Mouse (Mus musculus): Measurements from ENCODE around the gene Fbxw5. TPM values are rescaled to one million over a fixed set of nuclear protein-coding genes. Genes with fewer than 3 reads are reported as not detected.

Fbxw5 gene
- polyA plus RNA-seq, 1 experiment: 61.1 TPM

DNA sequence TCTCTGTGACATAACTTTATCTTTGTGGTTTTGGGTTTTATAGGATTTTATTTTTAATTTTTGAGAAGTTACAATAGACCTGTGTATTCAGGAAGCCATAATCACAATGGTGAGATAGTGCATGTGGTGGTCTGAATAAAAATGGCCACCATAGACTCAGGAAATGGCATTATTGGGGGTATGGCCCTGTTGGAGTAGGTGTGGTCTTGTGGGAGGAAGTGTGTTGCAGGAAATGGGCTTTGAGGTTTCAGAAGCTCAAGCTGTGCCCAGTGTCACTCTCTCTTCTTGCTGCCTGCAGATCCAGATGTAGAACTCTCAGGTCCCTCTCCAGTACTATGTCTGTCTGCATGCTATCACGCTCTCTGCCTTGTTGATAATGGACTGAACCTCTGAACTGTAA, 20.0 kb upstream of the Fbxw5 start:
- no peak for TF ChIP-seq CTCF (IDR thresholded peaks at IDR 0.05; ENCODE audit: borderline replicate concordance, extremely low read depth, insufficient read depth, insufficient read length)
- no peak for TF ChIP-seq POLR2A (IDR thresholded peaks at IDR 0.05; ENCODE audit: borderline replicate concordance, extremely low read depth, insufficient read depth, insufficient read length, poor library complexity, severe bottlenecking)
- DNase-seq (ENCODE audit: low read depth): no peak

DNA sequence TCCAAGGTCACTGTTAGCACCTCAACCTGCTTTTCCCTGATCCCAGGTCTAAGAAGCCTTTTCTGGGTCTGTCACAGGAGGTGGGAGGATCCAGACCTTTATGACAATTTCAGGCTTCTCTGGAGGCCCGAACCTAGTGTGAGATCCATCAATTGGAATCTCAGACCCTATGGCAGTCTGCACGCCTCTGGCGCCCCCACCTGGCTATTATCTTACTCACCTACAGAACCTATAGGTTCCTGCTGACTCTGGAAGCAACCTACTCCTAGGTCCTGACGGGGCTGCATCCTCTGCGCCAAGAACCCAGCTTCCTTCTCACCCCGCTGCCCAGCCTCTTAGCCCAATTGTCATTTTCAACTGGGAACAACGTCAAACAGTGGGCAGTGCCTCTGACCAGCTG, 17.6 kb upstream of the Fbxw5 start:
- TF ChIP-seq CTCF (IDR thresholded peaks at IDR 0.05; ENCODE audit: borderline replicate concordance, extremely low read depth, insufficient read depth, insufficient read length) (peak; percentile 41; the same call in 1 of the 2 replicates), POLR2A (IDR thresholded peaks at IDR 0.05; ENCODE audit: borderline replicate concordance, extremely low read depth, insufficient read depth, insufficient read length, poor library complexity, severe bottlenecking) (no peak)
- peak; percentile 43 for DNase-seq (ENCODE audit: low read depth)

DNA sequence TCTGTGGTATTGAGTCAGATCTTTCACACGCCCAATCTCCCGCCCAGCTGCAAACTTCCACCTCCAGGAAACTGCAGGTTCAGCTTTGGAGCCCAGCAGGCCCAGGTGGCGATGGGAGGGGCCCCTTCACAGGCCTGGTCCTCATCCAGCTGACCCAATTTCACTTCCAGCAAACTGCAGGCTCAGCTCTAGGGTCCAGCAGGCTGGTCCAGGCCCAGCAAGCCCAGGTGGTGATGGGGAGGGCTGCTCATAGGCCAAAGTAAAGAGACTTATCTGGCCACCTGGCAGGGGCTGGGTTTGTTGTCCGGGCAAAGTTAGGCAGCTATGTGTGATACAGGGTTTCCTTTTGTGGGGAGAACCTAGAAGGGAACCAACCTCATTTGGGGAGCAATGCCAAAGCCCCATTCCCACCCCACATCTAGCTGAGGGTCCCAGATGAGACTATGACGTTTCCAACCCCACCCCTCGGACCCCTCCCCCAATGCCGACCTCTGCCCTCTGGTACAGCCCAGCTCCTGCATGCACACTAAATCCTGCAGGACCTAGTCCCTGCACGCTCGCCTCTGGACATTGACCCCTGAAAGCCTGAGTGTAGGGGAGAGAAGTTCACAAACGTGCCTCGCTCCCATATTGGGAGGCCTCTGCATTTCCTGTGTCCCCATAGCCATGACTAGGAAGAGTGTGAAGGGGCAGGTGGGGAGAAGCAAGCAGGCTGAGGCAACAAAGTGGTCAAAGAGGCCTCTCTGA, 15.5 kb upstream of the Fbxw5 start:
- TF ChIP-seq POLR2A (IDR thresholded peaks at IDR 0.05; ENCODE audit: borderline replicate concordance, extremely low read depth, insufficient read depth, insufficient read length, poor library complexity, severe bottlenecking) (no peak), CTCF (IDR thresholded peaks at IDR 0.05; ENCODE audit: borderline replicate concordance, extremely low read depth, insufficient read depth, insufficient read length) (no peak)
- DNase-seq (ENCODE audit: low read depth): no peak

DNA sequence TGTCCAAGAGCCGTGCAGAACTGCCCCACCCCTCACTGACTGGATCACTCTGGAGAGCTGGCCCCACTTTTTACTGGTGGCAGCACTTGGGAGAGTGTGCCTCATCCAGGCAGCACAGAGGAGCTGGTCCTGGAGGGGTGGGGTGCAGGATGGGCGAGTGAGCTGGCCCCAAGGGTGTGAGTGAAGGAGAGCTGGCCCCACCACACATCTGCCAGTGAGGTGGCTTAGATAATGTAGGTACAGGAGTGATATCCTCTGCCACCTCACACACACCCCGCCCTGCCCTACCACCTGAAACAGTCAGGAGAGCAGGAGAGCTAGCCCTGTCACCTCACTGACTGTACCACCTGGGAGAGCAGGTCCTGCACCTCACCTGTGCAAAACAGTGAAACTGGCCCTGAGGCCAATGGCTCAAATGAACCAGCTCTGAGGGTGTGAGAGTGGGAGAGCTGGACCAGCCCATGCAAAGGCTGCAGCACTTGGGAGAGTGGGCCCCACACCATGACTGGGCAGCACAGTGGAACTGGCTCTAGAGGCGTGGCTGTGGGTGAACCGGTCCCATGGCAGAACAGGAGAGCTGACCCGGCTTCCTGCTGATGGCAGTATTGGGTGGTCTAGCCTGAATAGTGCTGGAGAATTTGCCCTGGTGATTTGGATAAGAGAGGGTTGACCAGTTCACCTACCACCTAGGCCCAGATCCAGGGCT, 12.4 kb upstream of the Fbxw5 start:
- DNase-seq (ENCODE audit: low read depth): no peak
- TF ChIP-seq POLR2A (IDR thresholded peaks at IDR 0.05; ENCODE audit: borderline replicate concordance, extremely low read depth, insufficient read depth, insufficient read length, poor library complexity, severe bottlenecking) (no peak), CTCF (IDR thresholded peaks at IDR 0.05; ENCODE audit: borderline replicate concordance, extremely low read depth, insufficient read depth, insufficient read length) (no peak)

GRCm38 (mm10) chr2:25488671-25489068, 11.9 kb upstream of the Fbxw5 start:
- TF ChIP-seq POLR2A (IDR thresholded peaks at IDR 0.05; ENCODE audit: borderline replicate concordance, extremely low read depth, insufficient read depth, insufficient read length, poor library complexity, severe bottlenecking) (no peak), CTCF (IDR thresholded peaks at IDR 0.05; ENCODE audit: borderline replicate concordance, extremely low read depth, insufficient read depth, insufficient read length) (no peak)
- no peak for DNase-seq (ENCODE audit: low read depth)

- TF ChIP-seq CTCF (IDR thresholded peaks at IDR 0.05; ENCODE audit: borderline replicate concordance, extremely low read depth, insufficient read depth, insufficient read length) (no peak), POLR2A (IDR thresholded peaks at IDR 0.05; ENCODE audit: borderline replicate concordance, extremely low read depth, insufficient read depth, insufficient read length, poor library complexity, severe bottlenecking) (no peak)
- no peak for DNase-seq (ENCODE audit: low read depth)
Observed at GRCm38 (mm10) chr2:25492988-25493387, 7.6 kb upstream of the Fbxw5 start.

DNA sequence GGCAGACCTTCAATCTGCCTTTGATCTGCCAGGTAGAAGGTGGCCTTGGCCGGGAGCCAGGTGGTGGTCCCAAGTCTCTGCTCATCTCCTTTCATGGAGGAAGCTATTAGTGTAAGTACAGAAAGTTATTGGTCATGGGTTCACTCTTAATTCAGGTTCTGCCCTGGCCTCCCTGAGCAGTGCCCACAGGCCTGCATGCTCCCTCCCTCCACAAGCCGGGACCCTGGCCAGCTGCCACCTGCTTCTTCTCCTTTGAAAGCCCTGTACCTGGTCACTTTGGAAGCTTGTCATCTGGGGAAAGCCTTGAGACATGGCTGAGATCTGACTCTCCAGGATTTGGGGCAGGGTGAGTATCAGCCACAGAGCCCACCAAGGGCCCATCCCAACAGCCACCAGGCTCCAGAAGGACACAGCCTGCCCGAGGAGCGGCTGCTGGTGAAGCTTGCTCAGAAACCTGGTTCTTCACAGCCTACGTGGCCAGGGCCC, 7.0 kb upstream of the Fbxw5 start, which contains the start of gene Lcn12:
Gene Lcn12, minus strand, starts transcription at position 436 of the 486 bp plus-strand sequence.
- TF ChIP-seq POLR2A (IDR thresholded peaks at IDR 0.05; ENCODE audit: borderline replicate concordance, extremely low read depth, insufficient read depth, insufficient read length, poor library complexity, severe bottlenecking): no peak
- TF ChIP-seq CTCF (IDR thresholded peaks at IDR 0.05; ENCODE audit: borderline replicate concordance, extremely low read depth, insufficient read depth, insufficient read length): no peak

GRCm38 (mm10) chr2:25496462-25496861, 4.1 kb upstream of the Fbxw5 start:
- TF ChIP-seq POLR2A (IDR thresholded peaks at IDR 0.05; ENCODE audit: borderline replicate concordance, extremely low read depth, insufficient read depth, insufficient read length, poor library complexity, severe bottlenecking) (no peak), CTCF (IDR thresholded peaks at IDR 0.05; ENCODE audit: borderline replicate concordance, extremely low read depth, insufficient read depth, insufficient read length) (peak; percentile 39; the same call in 1 of the 2 replicates)
- peak; percentile 54 for DNase-seq (ENCODE audit: low read depth)

More for the DNA sequence above, 7.0 kb upstream of the Fbxw5 start, which contains the start of gene Lcn12:
- DNase-seq (ENCODE audit: low read depth): no peak

DNA sequence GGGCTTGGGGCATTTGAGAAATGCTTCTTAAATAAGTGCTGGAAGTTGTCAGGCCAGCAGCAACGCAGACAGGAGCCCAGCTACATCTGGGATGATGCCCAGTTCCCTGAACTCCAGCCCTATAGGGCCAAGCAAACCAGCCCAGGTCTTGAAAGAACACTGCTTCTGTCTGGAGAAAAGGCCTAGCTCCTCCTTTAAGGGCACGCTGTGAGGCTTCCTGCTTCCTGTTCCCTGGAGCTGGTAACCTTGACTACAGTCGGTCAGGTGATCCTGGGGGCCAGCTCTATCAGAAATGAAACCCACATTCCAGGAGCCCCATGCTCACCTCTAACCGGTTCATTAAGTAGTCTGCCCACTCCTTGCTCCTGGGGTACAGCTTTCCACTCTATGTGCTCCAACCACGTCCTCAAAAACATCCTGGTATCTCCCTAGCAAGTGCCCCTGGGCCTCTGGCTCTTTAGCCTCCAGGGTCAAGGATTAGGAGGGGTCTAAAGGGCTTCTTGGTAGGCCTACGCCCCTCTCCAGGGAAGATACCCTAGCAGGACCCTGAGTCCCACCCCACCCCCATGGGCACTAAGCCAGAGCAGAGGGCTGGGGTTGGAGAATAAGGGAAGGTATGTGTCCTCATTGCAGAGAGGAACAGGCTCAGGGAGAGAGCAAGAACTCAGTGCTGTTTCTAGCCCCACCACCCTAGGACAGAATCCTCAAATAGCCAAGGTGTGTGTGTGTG, 2.5 kb upstream of the Fbxw5 start:
- no peak for DNase-seq (ENCODE audit: low read depth)
- TF ChIP-seq CTCF (IDR thresholded peaks at IDR 0.05; ENCODE audit: borderline replicate concordance, extremely low read depth, insufficient read depth, insufficient read length) (no peak), POLR2A (IDR thresholded peaks at IDR 0.05; ENCODE audit: borderline replicate concordance, extremely low read depth, insufficient read depth, insufficient read length, poor library complexity, severe bottlenecking) (no peak)

DNA sequence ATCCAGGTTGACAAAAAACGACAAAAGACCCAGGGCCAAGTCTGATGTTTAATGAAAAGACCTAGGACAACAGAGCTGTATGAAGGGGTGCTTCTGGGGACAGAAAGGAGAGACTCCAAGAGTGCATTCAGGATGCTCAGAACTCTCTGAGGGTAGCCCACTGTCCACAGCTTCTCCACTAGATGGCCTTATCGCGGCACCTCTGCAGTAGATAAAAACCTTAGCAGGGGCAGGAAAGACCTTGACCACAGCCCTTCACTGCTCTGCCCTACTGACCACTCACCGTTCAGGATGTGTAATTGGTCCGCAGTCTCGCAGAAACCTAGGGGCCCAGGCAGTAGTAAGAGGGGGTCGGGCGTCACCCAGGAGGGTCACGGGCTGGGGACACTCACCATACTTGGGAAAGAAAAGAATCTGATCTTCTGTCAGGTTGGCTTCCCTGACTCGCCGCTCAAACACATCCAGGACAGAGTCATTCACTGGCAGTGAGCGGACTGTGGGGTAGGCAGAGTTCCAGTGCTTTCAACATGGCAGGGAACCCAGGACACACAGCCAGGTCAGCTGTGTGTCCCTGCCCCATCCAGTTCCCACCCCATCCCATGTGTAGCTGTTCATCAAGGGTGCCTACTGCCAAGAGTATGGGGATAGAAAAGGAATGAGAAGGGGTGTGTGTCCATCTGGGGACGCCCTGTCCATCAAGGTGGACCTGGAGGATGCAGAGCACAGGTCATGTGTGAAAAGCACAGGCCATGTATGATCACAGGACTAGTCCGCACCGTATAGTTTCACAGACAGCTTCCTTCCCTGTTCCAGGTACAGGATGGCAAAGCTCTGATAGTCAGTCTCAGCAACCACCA, 1.7 kb upstream of the Fbxw5 start:
- TF ChIP-seq CTCF (IDR thresholded peaks at IDR 0.05; ENCODE audit: borderline replicate concordance, extremely low read depth, insufficient read depth, insufficient read length) (no peak), POLR2A (IDR thresholded peaks at IDR 0.05; ENCODE audit: borderline replicate concordance, extremely low read depth, insufficient read depth, insufficient read length, poor library complexity, severe bottlenecking) (no peak)
- DNase-seq (ENCODE audit: low read depth): no peak

Measured in brain, embryonic 14.5 days (tissue).